Mouse (Mus musculus): ENCODE data around the gene Hax1. TPM values are rescaled to one million over a fixed set of nuclear protein-coding genes. Genes with fewer than 3 reads are reported as not detected.
A peak's percentile ranks its signal among the peaks of the same experiment; 100 is the strongest.

Gene Hax1
- total and polyA plus RNA-seq, 3 experiments, result 32.5 to 48.2 (median 40.1) TPM

DNA sequence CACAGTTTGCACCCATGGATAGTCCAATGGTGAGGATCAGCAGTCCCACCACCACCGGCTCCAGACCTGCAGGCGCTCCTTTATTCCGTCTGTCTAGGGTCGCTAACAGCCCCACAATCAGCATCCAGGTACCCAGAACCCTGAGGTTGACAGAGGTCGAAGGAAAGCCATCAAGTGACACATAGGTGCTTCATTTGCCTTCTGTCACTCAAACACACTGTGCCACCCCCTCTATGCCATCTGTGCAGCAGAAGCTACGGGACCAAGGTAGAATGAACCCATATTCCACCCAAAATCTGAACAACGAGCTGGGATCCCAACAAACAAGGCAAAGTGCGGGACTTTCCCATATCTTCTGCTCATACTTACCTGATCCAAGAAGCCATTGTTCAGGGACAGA lies 33.0 kb downstream of the Hax1 start:
- H3K36me3 ChIP-seq (ENCODE audit: control insufficient read depth, insufficient read depth, low read length), result no peaks in the 10 kb centered on the region
- intact Hi-C loops (cut with DNase I), result no loop called here
- peaks cover 12% of the 10 kb centered on the region for H3K4me1 ChIP-seq (ENCODE audit: control insufficient read depth, insufficient read depth, low read length)
- no peak for TF ChIP-seq EP300 (IDR thresholded peaks at IDR 0.05; ENCODE audit: insufficient read depth, low read depth, low read length)
- no peak for TF ChIP-seq POLR2A (IDR thresholded peaks at IDR 0.05; ENCODE audit: insufficient read depth, low read depth, low read length)
- no peak for TF ChIP-seq CTCF (IDR thresholded peaks at IDR 0.05)
- no peak overlapping the region for H3K9ac ChIP-seq (ENCODE audit: low read depth, low read length)
- H3K4me3 ChIP-seq, result no peak overlapping the region
- 91% methylated on average over 8 of the region's 8 CpGs for WGBS
- no peaks in the 10 kb centered on the region for H3K79me2 ChIP-seq (replicated peaks; ENCODE audit: control insufficient read depth, insufficient read depth, low read length)
- no peak for DNase-seq
- H3K27me3 ChIP-seq (ENCODE audit: control insufficient read depth, insufficient read depth, low read length), result no peaks in the 10 kb centered on the region
- H3K27ac ChIP-seq, result no peak overlapping the region

DNA sequence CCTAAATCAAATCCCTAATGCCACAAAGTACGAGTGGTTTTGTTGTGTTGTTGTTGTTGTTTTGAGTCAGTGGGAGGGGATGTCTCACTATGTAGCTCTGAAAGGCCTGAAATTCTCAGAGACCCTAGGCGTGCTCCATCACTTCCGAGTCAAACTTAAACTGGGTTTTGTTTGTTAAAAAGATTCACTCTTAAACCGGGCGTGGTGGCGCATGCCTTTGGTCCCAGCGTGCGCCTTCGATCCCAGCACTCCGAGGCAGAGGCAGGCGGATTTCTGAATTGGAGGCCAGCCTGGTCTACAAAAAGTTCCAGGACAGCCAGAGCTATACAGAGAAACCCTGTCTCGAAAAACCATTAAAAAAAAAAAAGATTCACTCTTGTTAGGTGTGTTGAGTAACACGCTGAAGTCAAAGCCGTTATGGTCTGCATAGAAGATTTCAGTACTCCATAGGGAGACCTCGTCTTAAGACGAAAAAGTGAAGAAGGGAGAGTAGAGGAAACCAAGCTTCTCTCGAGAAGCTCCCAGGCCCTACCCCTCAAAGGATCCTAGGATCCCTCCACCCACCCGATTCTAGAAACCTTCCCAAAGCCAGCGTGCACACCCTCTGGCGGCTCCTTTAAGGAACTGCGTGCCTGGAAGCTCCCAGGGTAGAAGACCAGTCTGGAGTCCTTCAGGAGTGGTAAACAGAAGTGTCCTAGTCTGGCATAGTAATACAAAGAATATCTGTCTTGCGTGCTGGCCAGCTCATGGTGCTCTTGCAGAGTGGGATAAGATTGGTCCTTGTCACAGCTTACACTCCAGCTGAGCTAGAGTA lies 34.4 kb downstream of the Hax1 start:
- 15% methylated on average over 22 of the region's 22 CpGs for WGBS
- TF ChIP-seq EP300 (IDR thresholded peaks at IDR 0.05; ENCODE audit: insufficient read depth, low read depth, low read length) (0 out of 2 replicates have a peak, but pooled peaks have one; percentile 19), CTCF (IDR thresholded peaks at IDR 0.05) (peak; percentile 99), POLR2A (IDR thresholded peaks at IDR 0.05; ENCODE audit: insufficient read depth, low read depth, low read length) (peak; percentile 23; the same call in 1 of the 2 replicates)
- DNase-seq, result peak; percentile 72 to 73

DNA sequence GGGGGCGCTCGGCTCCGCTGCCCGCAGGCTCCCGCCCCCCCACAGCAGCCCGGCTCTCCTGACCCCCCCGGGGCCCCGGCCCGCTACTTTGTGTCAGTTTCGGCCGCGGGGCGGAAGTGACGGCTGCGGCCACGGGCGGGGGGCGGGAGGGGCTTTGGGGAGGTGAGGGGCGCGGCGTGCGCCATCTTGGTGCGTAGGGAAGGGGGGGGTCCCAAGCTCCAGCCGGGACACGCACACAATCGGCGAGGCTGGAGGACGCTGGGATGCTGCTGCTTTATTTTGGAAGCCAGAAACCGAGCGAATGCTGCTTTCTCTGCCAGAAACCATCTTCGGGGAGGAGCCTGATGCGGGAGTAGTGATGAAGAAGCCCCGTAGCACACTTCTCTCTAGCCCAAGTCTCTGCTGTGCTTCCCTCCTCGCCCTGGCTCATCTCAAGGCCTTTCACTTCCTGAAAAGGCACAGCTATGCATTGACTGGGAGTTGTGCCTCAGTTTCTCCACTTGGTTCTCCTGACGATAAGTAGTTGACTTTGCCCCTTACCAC lies 35.3 kb downstream of the Hax1 start, which contains the start of gene Atp8b2:
Gene Atp8b2 (minus strand): TSS at position 288 of the 543 bp plus-strand sequence.
- Histone ChIP-seq H3K4me3 (peak within 1 kb of the TSS; percentile 68), H3K36me3 (ENCODE audit: control insufficient read depth, insufficient read depth, low read length) (no peaks in the 10 kb centered on the region), H3K79me2 (replicated peaks; ENCODE audit: control insufficient read depth, insufficient read depth, low read length) (no peaks in the 10 kb centered on the region), H3K27ac (peak within 1 kb of the TSS; percentile 93), H3K9ac (ENCODE audit: low read depth, low read length) (peak within 1 kb of the TSS; percentile 88), H3K27me3 (ENCODE audit: control insufficient read depth, insufficient read depth, low read length) (no peaks in the 10 kb centered on the region), H3K4me1 (ENCODE audit: control insufficient read depth, insufficient read depth, low read length) (peaks cover 19% of the 10 kb centered on the region)
- WGBS, result 1% methylated on average over 34 of the region's 35 CpGs
- intact Hi-C loops (cut with DNase I), result loop anchor here (2.0 to 5.0 kb wide), 3 partner anchors 36 to 96 kb away; partner anchors contain the start of genes 4933434E20Rik, Hax1 and Ubap2l
- DNase-seq, result peak; percentile 77 to 80
- TF ChIP-seq EP300 (IDR thresholded peaks at IDR 0.05; ENCODE audit: insufficient read depth, low read depth, low read length) (no peak), POLR2A (IDR thresholded peaks at IDR 0.05; ENCODE audit: insufficient read depth, low read depth, low read length) (peak; percentile 78)

More for the DNA sequence above, 34.4 kb downstream of the Hax1 start:
- Histone ChIP-seq H3K79me2 (replicated peaks; ENCODE audit: control insufficient read depth, insufficient read depth, low read length) (no peaks in the 10 kb centered on the region), H3K27me3 (ENCODE audit: control insufficient read depth, insufficient read depth, low read length) (no peaks in the 10 kb centered on the region), H3K27ac (peak overlapping the region; percentile 93), H3K36me3 (ENCODE audit: control insufficient read depth, insufficient read depth, low read length) (no peaks in the 10 kb centered on the region), H3K4me1 (ENCODE audit: control insufficient read depth, insufficient read depth, low read length) (peaks cover 17% of the 10 kb centered on the region), H3K9ac (ENCODE audit: low read depth, low read length) (peak overlapping the region; percentile 88), H3K4me3 (peak overlapping the region; percentile 68)
- intact Hi-C loops (cut with DNase I), result loop anchor here (1.0 to 5.0 kb wide), 4 partner anchors 11 to 97 kb away; partner anchors contain the start of genes 4933434E20Rik, Hax1 and Ubap2l

DNA sequence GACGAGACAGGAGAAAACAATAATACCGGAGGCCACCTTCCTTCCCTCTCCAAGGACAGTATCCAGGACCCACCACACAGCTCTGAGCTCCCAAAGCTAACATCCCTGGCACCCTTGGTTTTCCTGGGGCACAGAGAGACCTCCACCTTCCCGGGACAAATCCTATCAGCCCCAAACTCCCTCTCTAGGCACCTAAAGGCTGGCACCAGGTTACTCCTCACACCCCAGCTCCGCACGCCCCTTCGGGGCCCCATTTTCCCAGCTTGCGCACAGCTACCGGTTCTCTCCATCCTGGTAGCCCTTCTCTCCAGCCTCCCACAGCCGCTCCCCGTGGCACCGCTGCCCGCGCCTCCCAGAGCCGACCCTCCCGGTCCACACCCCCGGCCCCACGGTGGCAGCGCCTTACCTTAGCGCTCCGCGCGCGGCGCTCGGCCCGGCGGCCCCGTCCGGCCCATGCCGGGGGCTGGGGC lies 35.8 kb downstream of the Hax1 start:
- peak overlapping the region; percentile 68 for H3K4me3 ChIP-seq
- intact Hi-C loops (cut with DNase I), result loop anchor here (2.0 to 5.0 kb wide), 3 partner anchors 36 to 95 kb away; partner anchors contain the start of genes 4933434E20Rik, Hax1 and Ubap2l
- peaks cover 19% of the 10 kb centered on the region for H3K4me1 ChIP-seq (ENCODE audit: control insufficient read depth, insufficient read depth, low read length)
- no peaks in the 10 kb centered on the region for H3K36me3 ChIP-seq (ENCODE audit: control insufficient read depth, insufficient read depth, low read length)
- H3K9ac ChIP-seq (ENCODE audit: low read depth, low read length), result peak overlapping the region; percentile 88
- no peak for TF ChIP-seq CTCF (IDR thresholded peaks at IDR 0.05)
- TF ChIP-seq EP300 (IDR thresholded peaks at IDR 0.05; ENCODE audit: insufficient read depth, low read depth, low read length), result no peak
- no peak for TF ChIP-seq POLR2A (IDR thresholded peaks at IDR 0.05; ENCODE audit: insufficient read depth, low read depth, low read length)
- H3K27ac ChIP-seq, result peak overlapping the region; percentile 93
- no peaks in the 10 kb centered on the region for H3K79me2 ChIP-seq (replicated peaks; ENCODE audit: control insufficient read depth, insufficient read depth, low read length)
- no peaks in the 10 kb centered on the region for H3K27me3 ChIP-seq (ENCODE audit: control insufficient read depth, insufficient read depth, low read length)
- DNase-seq, result no peak
- WGBS, result under 1% methylated on average over 30 of the region's 30 CpGs

DNA sequence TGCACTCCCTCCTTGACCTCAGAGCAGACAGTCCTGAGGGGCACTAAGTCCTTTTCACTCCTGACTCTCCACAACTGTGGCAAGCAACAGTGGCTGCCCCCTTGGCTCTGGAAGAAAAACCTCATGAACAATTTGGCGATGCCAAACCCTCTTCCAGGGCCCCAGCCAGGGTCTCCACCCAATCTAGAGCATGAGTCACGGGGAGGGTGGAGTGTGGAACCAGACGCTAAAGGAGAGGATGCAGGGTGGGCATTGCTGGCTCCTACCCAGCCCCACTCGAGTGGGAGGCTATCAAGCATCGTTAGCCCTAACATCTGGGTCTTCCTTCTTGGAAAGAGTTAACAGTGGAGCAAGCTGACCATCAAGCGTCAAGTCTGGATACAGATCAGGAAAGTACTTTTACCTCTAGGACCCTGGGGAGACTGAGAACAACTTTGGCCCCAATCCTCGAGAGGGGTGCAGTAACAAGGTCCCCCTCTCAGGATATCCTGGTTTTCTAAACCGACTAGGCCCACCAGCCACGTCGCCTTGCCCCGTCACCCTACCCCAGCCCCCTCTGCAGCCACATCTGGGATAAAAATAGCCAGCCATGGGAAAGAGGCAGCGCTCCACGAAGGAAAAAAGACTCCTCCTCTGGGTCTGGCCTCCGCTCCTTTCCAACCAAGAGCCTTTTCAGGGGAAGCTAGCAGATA lies 36.4 kb downstream of the Hax1 start:
- Histone ChIP-seq H3K27me3 (ENCODE audit: control insufficient read depth, insufficient read depth, low read length) (no peaks in the 10 kb centered on the region), H3K27ac (peak overlapping the region; percentile 93), H3K4me1 (ENCODE audit: control insufficient read depth, insufficient read depth, low read length) (peaks cover 19% of the 10 kb centered on the region), H3K79me2 (replicated peaks; ENCODE audit: control insufficient read depth, insufficient read depth, low read length) (no peaks in the 10 kb centered on the region), H3K9ac (ENCODE audit: low read depth, low read length) (peak overlapping the region; percentile 88), H3K4me3 (peak overlapping the region; percentile 68), H3K36me3 (ENCODE audit: control insufficient read depth, insufficient read depth, low read length) (no peaks in the 10 kb centered on the region)
- intact Hi-C loops (cut with DNase I), result loop anchor here (2.0 to 5.0 kb wide), 3 partner anchors 37 to 95 kb away; partner anchors contain the start of genes 4933434E20Rik, Hax1 and Ubap2l
- WGBS, result 5% methylated on average over 14 of the region's 14 CpGs
- no peak for TF ChIP-seq CTCF (IDR thresholded peaks at IDR 0.05)
- no peak; the same call in none of the 2 replicates for TF ChIP-seq POLR2A (IDR thresholded peaks at IDR 0.05; ENCODE audit: insufficient read depth, low read depth, low read length)
- no peak for TF ChIP-seq EP300 (IDR thresholded peaks at IDR 0.05; ENCODE audit: insufficient read depth, low read depth, low read length)
- peak; percentile 65 to 67 for DNase-seq

Measured in heart, adult 2 months (tissue).